ENCODE assay signal across 7 mouse cellular contexts in the genomic region with DNA sequence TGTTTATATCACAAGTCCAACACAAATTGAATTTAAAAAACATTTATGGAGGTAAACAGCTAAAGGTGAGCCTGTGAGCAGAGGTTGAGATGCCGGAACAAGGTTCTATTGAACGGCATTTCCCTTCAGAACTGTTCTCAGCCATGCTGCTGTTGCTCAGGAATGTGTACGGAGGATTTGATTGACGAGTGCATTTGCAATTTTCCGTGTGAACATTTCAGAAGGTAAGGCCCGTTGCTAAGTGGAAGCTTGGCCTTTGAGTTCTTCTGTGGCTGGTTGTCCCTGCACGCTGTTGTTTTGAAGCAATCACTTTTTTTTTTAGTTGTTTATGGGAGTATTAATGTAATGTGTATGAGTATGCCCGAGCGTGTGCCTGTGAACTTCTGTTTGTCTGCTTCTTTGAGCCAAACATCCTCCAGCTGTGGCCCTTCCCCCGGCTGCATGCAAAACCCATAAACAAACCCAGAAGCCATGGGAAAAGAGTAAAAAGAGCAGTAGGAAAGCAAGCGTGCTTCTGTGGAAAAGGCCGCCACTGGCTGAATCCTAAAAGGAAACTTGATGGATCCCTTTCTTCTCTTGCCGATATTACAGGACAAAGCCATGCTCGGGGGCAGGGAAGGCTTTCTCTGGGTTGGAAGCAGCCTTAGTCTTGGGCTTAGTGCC.
DNase-seq lines count a peak whose midpoint lies in the region; ATAC-seq and TF ChIP-seq lines count a peak whose summit lies in the region.

No protein-coding gene starts in this region.

- TF ChIP-seq POLR2A in cortical plate, adult 2 months (IDR thresholded peaks at IDR 0.05; ENCODE audit: extremely low read depth, insufficient read depth, low read length): no peak

- no peak for DNase-seq in forebrain, embryonic 10.5 days (ENCODE audit: extremely low spot score, low spot score)
- DNase-seq in midbrain, embryonic 10.5 days (ENCODE audit: low spot score): peak; percentile 37
- DNase-seq in c-Kit-positive CD71-positive TER-119-positive erythroid progenitor cells, embryonic 14.5 days (ENCODE audit: low spot score): no peak
- DNase-seq in ovary, postnatal 14 days (ENCODE audit: low spot score): no peak
- DNase-seq in cerebellum, adult 11 months: no peak

- H3K9me3 ChIP-seq in forebrain, embryonic 10.5 days: no peaks in the 10 kb centered on the region
- H3K9me3 ChIP-seq in hindbrain, embryonic 15.5 days: no peaks in the 10 kb centered on the region
- no peaks in the 10 kb centered on the region for H3K9me3 ChIP-seq in midbrain, embryonic 10.5 days (replicated peaks)

- peaks cover 21% of the 10 kb centered on the region for H3K4me1 ChIP-seq in cortical plate, adult 2 months (ENCODE audit: control insufficient read depth, insufficient read depth, low read length)
- H3K4me1 ChIP-seq in forebrain, embryonic 10.5 days: peaks cover 80% of the 10 kb centered on the region
- H3K4me1 ChIP-seq in hindbrain, embryonic 15.5 days (replicated peaks): peaks cover 77% of the 10 kb centered on the region
- H3K4me1 ChIP-seq in midbrain, embryonic 10.5 days: peaks cover 63% of the 10 kb centered on the region

- peak overlapping the region; percentile 81; the same call in 1 of the 2 replicates for H3K27ac ChIP-seq in cortical plate, adult 2 months (ENCODE audit: insufficient read depth, low read length)
- H3K27ac ChIP-seq in forebrain, embryonic 10.5 days: peak overlapping the region; percentile 87
- H3K27ac ChIP-seq in hindbrain, embryonic 15.5 days (replicated peaks): peak overlapping the region; percentile 70
- H3K27ac ChIP-seq in midbrain, embryonic 10.5 days (replicated peaks): peak overlapping the region; percentile 87

- no peak for TF ChIP-seq CTCF in cortical plate, adult 2 months (IDR thresholded peaks at IDR 0.05; ENCODE audit: extremely low read depth, insufficient read depth, low read length)

- WGBS in forebrain, embryonic 10.5 days: 19% methylated on average over 14 of the region's 14 CpGs
- WGBS in hindbrain, embryonic 15.5 days: 8% methylated on average over 14 of the region's 14 CpGs
- WGBS in midbrain, embryonic 10.5 days: 18% methylated on average over 14 of the region's 14 CpGs

- no peak overlapping the region for H3K9ac ChIP-seq in hindbrain, embryonic 15.5 days

- no peaks in the 10 kb centered on the region for H3K27me3 ChIP-seq in forebrain, embryonic 10.5 days (ENCODE audit: poor library complexity, severe bottlenecking)
- H3K27me3 ChIP-seq in hindbrain, embryonic 15.5 days: no peaks in the 10 kb centered on the region
- H3K27me3 ChIP-seq in midbrain, embryonic 10.5 days (ENCODE audit: low read depth, poor library complexity, severe bottlenecking): no peaks in the 10 kb centered on the region

- peak overlapping the region; percentile 36 for H3K4me2 ChIP-seq in hindbrain, embryonic 15.5 days

- ATAC-seq in hindbrain, embryonic 15.5 days (ENCODE audit: low FRiP score, low read depth): no peak

- H3K4me3 ChIP-seq in cortical plate, adult 2 months (ENCODE audit: insufficient read depth, low read length): peak overlapping the region; percentile 22
- peak overlapping the region; percentile 30 for H3K4me3 ChIP-seq in forebrain, embryonic 10.5 days
- no peak overlapping the region for H3K4me3 ChIP-seq in hindbrain, embryonic 15.5 days
- peak overlapping the region; percentile 30 for H3K4me3 ChIP-seq in midbrain, embryonic 10.5 days

- H3K36me3 ChIP-seq in forebrain, embryonic 10.5 days (replicated peaks): no peaks in the 10 kb centered on the region
- no peaks in the 10 kb centered on the region for H3K36me3 ChIP-seq in hindbrain, embryonic 15.5 days
- no peaks in the 10 kb centered on the region for H3K36me3 ChIP-seq in midbrain, embryonic 10.5 days
